Mouse (Mus musculus) MEL (cell line): Measurements from ENCODE around the gene Vsx2. TPM values are rescaled to one million over a fixed set of nuclear protein-coding genes. Genes with fewer than 3 reads are reported as not detected.

ENCODE experiments used
- DNase-seq: peaks from one replicate; pipeline ENCODE4 v3.0.0; 2011; ENCODE audit warnings: low read depth, low spot score
- H3K27ac ChIP-seq: 2 replicates; pipeline ENCODE4 v1.5.1; 2012; ENCODE audit warnings: low read depth, mild to moderate bottlenecking, control low read depth, low read length, moderate library complexity; ENCODE audit not compliant: control insufficient read depth
- H3K27me3 ChIP-seq, 2 experiments: fragments of 150-350 bp in 1 of 2; sonication (generic) in 1 of 2; 2 replicates each; pipeline ENCODE4 v1.6.1; 2012; ENCODE audit warnings: low read length in 2 of 2, mild to moderate bottlenecking in 2 of 2, improper control_type of control experiment in 1 of 2, moderate library complexity in 1 of 2; ENCODE audit not compliant: insufficient read depth in 2 of 2, control insufficient read depth in 1 of 2
- H3K36me3 ChIP-seq, 2 experiments: 2 replicates each; pipeline ENCODE4 v1.6.1; 2012 to 2014; ENCODE audit warnings: low read length in 2 of 2, improper control_type of control experiment in 1 of 2, inconsistent platforms in 1 of 2, mild to moderate bottlenecking in 1 of 2; ENCODE audit not compliant: insufficient read depth in 2 of 2, control insufficient read depth in 1 of 2
- H3K4me1 ChIP-seq, 2 experiments: fragments of 150-350 bp in 1 of 2; sonication (generic) in 1 of 2; 2 replicates each; pipeline ENCODE4 v1.6.1; 2012; ENCODE audit warnings: low read length in 2 of 2, improper control_type of control experiment in 1 of 2, mild to moderate bottlenecking in 1 of 2; ENCODE audit not compliant: insufficient read depth in 2 of 2, control insufficient read depth in 1 of 2
- H3K4me3 ChIP-seq, 2 experiments: fragments of 150-350 bp in 1 of 2; sonication (generic) in 1 of 2; 2 replicates each; pipeline ENCODE4 v1.5.1; 2012; ENCODE audit warnings: low read depth in 2 of 2, low read length in 2 of 2, mild to moderate bottlenecking in 2 of 2, moderate library complexity in 2 of 2, control low read depth in 1 of 2, improper control_type of control experiment in 1 of 2; ENCODE audit not compliant: control insufficient read depth in 1 of 2, insufficient read depth in 1 of 2
- H3K79me2 ChIP-seq: 2 replicates; pipeline ENCODE4 v1.6.1; 2012; ENCODE audit warnings: mild to moderate bottlenecking, low read length, moderate library complexity; ENCODE audit not compliant: control insufficient read depth, poor library complexity, insufficient read depth
- H3K9ac ChIP-seq: 2 replicates; pipeline ENCODE4 v1.6.1; 2012; ENCODE audit warnings: low read depth, mild to moderate bottlenecking, control low read depth, low read length, moderate library complexity; ENCODE audit not compliant: control insufficient read depth, poor library complexity, severe bottlenecking
- H3K9me3 ChIP-seq: fragments of 150-350 bp; sonication (generic); replicated peaks from 2 replicates; pipeline ENCODE4 v1.6.1; 2012; ENCODE audit warnings: mild to moderate bottlenecking, low read length, improper control_type of control experiment, moderate library complexity; ENCODE audit not compliant: insufficient read depth
- BHLHE40 ChIP-seq: IDR thresholded peaks from 2 replicates; pipeline ENCODE4 v1.6.1; 2012; ENCODE audit warnings: low read depth, mild to moderate bottlenecking, inconsistent platforms, low read length, improper control_type of control experiment, borderline replicate concordance
- CHD1 ChIP-seq: IDR thresholded peaks from 2 replicates; pipeline ENCODE4 v1.6.1; 2012; ENCODE audit warnings: low read depth, mild to moderate bottlenecking, inconsistent platforms, low read length, improper control_type of control experiment
- CHD2 ChIP-seq: IDR thresholded peaks from 2 replicates; pipeline ENCODE4 v1.6.1; 2011; ENCODE audit warnings: low read length, improper control_type of control experiment
- CTCF ChIP-seq, 3 experiments: IDR thresholded peaks in 2 of 3; conservative IDR thresholded peaks in 1 of 3; 2 replicates each; pipeline ENCODE4 v1.5.1; 2011 to 2012; ENCODE audit warnings: low read length in 3 of 3, low read depth in 2 of 3, mild to moderate bottlenecking in 2 of 3, improper control_type of control experiment in 1 of 3, inconsistent platforms in 1 of 3, mixed read lengths in 1 of 3, moderate library complexity in 1 of 3; ENCODE audit not compliant: control insufficient read depth in 1 of 3, insufficient read depth in 1 of 3, poor library complexity in 1 of 3, severe bottlenecking in 1 of 3
- ELF1 ChIP-seq: IDR thresholded peaks from 2 replicates; pipeline ENCODE4 v1.6.1; 2014; ENCODE audit warnings: low read depth, mild to moderate bottlenecking, inconsistent platforms, low read length, improper control_type of control experiment, moderate library complexity
- EP300 ChIP-seq, 2 experiments: IDR thresholded peaks; 2 replicates each; pipeline ENCODE4 v1.6.1; 2011; ENCODE audit warnings: improper control_type of control experiment in 2 of 2, low read length in 2 of 2, low read depth in 1 of 2, mild to moderate bottlenecking in 1 of 2
- GATA1 ChIP-seq: IDR thresholded peaks from 2 replicates; pipeline ENCODE4 v1.6.1; 2011; ENCODE audit warnings: low read depth, low read length, improper control_type of control experiment
- HCFC1 ChIP-seq: IDR thresholded peaks from 2 replicates; pipeline ENCODE4 v1.6.1; 2012; ENCODE audit warnings: low read depth, mild to moderate bottlenecking, inconsistent platforms, low read length, improper control_type of control experiment, moderate library complexity
- JUND ChIP-seq: IDR thresholded peaks from 2 replicates; pipeline ENCODE4 v1.6.1; 2011; ENCODE audit warnings: low read depth, mild to moderate bottlenecking, improper control_type of control experiment, low read length
- KAT2A ChIP-seq: conservative IDR thresholded peaks from 2 replicates; pipeline ENCODE4 v1.6.1; 2012; ENCODE audit warnings: low read depth, low read length, improper control_type of control experiment, inconsistent platforms
- MAX ChIP-seq: IDR thresholded peaks from 2 replicates; pipeline ENCODE4 v1.6.1; 2011; ENCODE audit warnings: low read length, improper control_type of control experiment
- MAZ ChIP-seq: IDR thresholded peaks from 2 replicates; pipeline ENCODE4 v1.6.1; 2012; ENCODE audit warnings: low read depth, mild to moderate bottlenecking, inconsistent platforms, low read length, improper control_type of control experiment
- MEF2A ChIP-seq: IDR thresholded peaks from 2 replicates; pipeline ENCODE4 v1.6.1; 2014; ENCODE audit warnings: low read depth, mild to moderate bottlenecking, inconsistent platforms, low read length, improper control_type of control experiment; ENCODE audit not compliant: poor library complexity, insufficient replicate concordance, severe bottlenecking; ENCODE audit errors: extremely low read depth
- MYB ChIP-seq: IDR thresholded peaks from 2 replicates; pipeline ENCODE4 v1.6.1; 2011; ENCODE audit warnings: mild to moderate bottlenecking, low read depth, low read length, improper control_type of control experiment
- MYC ChIP-seq: IDR thresholded peaks from 2 replicates; pipeline ENCODE4 v1.6.1; 2011; ENCODE audit warnings: low read depth, mild to moderate bottlenecking, low read length, improper control_type of control experiment, moderate library complexity
- NELFE ChIP-seq: IDR thresholded peaks from 2 replicates; pipeline ENCODE4 v1.6.1; 2011; ENCODE audit warnings: low read depth, low read length, improper control_type of control experiment
- NRF1 ChIP-seq: IDR thresholded peaks from 2 replicates; pipeline ENCODE4 v1.6.1; 2014; ENCODE audit warnings: low read depth, mild to moderate bottlenecking, inconsistent platforms, low read length, improper control_type of control experiment, moderate library complexity; ENCODE audit not compliant: poor library complexity, insufficient read depth, severe bottlenecking
- POLR2A ChIP-seq, 2 experiments: IDR thresholded peaks; 2 replicates each; pipeline ENCODE4 v1.6.1; 2011 to 2012; ENCODE audit warnings: low read length in 2 of 2, mild to moderate bottlenecking in 2 of 2, control low read depth in 1 of 2, improper control_type of control experiment in 1 of 2, low read depth in 1 of 2, moderate library complexity in 1 of 2; ENCODE audit not compliant: control insufficient read depth in 1 of 2, insufficient read depth in 1 of 2, poor library complexity in 1 of 2
- POLR2AphosphoS2 ChIP-seq: IDR thresholded peaks from 2 replicates; pipeline ENCODE4 v1.6.1; 2011; ENCODE audit warnings: low read length, improper control_type of control experiment
- POLR2AphosphoS5 ChIP-seq: IDR thresholded peaks from 2 replicates; pipeline ENCODE4 v1.6.1; 2012; ENCODE audit warnings: low read depth, borderline replicate concordance, mild to moderate bottlenecking, inconsistent platforms, low read length, moderate library complexity, mixed read lengths
- RAD21 ChIP-seq: IDR thresholded peaks from 2 replicates; pipeline ENCODE4 v1.6.1; 2011; ENCODE audit warnings: mild to moderate bottlenecking, low read depth, low read length, improper control_type of control experiment
- SIN3A ChIP-seq: IDR thresholded peaks from 2 replicates; pipeline ENCODE4 v1.6.1; 2012; ENCODE audit warnings: low read length, improper control_type of control experiment, inconsistent platforms
- SMC3 ChIP-seq: IDR thresholded peaks from 2 replicates; pipeline ENCODE4 v1.6.1; 2011; ENCODE audit warnings: low read depth, low read length, improper control_type of control experiment
- TBP ChIP-seq: IDR thresholded peaks from 2 replicates; pipeline ENCODE4 v1.8.0; 2011; ENCODE audit warnings: low read depth, low read length, improper control_type of control experiment
- TCF12 ChIP-seq: IDR thresholded peaks from 2 replicates; pipeline ENCODE4 v1.6.1; 2014; ENCODE audit warnings: low read depth, mild to moderate bottlenecking, inconsistent platforms, low read length, improper control_type of control experiment, moderate library complexity
- UBTF ChIP-seq: IDR thresholded peaks from 2 replicates; pipeline ENCODE4 v1.6.1; 2012; ENCODE audit warnings: low read depth, mild to moderate bottlenecking, inconsistent platforms, low read length, improper control_type of control experiment, moderate library complexity, borderline replicate concordance; ENCODE audit not compliant: insufficient read depth
- USF1 ChIP-seq: IDR thresholded peaks from 2 replicates; pipeline ENCODE4 v1.6.1; 2014; ENCODE audit warnings: low read depth, mild to moderate bottlenecking, inconsistent platforms, low read length, improper control_type of control experiment, moderate library complexity
- ZC3H11A ChIP-seq: IDR thresholded peaks from 2 replicates; pipeline ENCODE4 v1.6.1; 2012; ENCODE audit warnings: low read depth, mild to moderate bottlenecking, inconsistent platforms, low read length, improper control_type of control experiment
- ZKSCAN1 ChIP-seq: IDR thresholded peaks from 2 replicates; pipeline ENCODE4 v1.6.1; 2012; ENCODE audit warnings: low read depth, mild to moderate bottlenecking, inconsistent platforms, low read length, improper control_type of control experiment, moderate library complexity
- ZMIZ1 ChIP-seq: IDR thresholded peaks from 2 replicates; pipeline ENCODE4 v1.6.1; 2012; ENCODE audit warnings: low read depth, mild to moderate bottlenecking, inconsistent platforms, low read length, improper control_type of control experiment, moderate library complexity
- polyA plus RNA-seq, 2 experiments: library from polyadenylated mRNA; stranded (reverse) in 1 of 2; unstranded in 1 of 2; fragments of >175 nt in 1 of 2; fragments of >200 nt in 1 of 2; gene quantifications; 2 replicates each; pipeline versions ENCODE4 v1.2.1 to v1.2.4; 2012; ENCODE audit warnings: low replicate concordance in 2 of 2, low read depth in 1 of 2; ENCODE audit not compliant: insufficient read length in 2 of 2, insufficient read depth in 1 of 2, missing spikeins in 1 of 2
- total RNA-seq: library from RNA; depleted of rRNA; stranded (reverse); fragments of 300-350 nt; gene quantifications from 2 replicates; pipeline ENCODE4 v1.2.3, GENCODE M21; 2012

Gene Vsx2
- total and polyA plus RNA-seq, 3 experiments, result not detected

DNA sequence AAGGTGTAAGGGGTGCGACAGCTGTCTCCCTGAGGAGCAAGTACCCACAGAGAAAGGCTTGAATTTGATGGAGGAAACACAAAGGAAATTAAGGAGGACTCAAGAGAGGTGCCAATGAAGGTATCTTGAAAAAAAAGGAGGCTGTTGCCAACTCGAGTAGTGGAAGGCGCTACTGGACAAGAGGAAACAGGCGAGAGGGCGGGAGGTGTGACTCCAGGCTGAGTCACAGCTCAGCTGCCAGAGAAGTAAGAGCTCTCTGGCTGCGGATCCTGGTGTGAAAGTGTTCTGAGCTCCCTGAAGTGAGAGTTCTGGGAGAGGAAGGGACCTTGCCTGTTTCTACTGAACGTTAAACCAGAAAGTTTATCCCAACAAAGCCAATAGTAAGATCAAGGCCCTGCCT is 45.0 kb downstream of the Vsx2 start:
- H3K27ac ChIP-seq, result no peak overlapping the region
- peaks cover 0 to 3% of the 10 kb centered on the region in 2 experiments; a peak in 2 of 4 replicates for H3K4me1 ChIP-seq
- H3K36me3 ChIP-seq, result peaks cover 0 to 2% of the 10 kb centered on the region in 2 experiments; a peak in 1 of 4 replicates
- peaks cover 1% of the 10 kb centered on the region; the same call in 1 of the 2 replicates for H3K79me2 ChIP-seq
- H3K4me3 ChIP-seq, result no peak overlapping the region
- H3K9ac ChIP-seq, result no peak overlapping the region
- H3K27me3 ChIP-seq, result no peaks in the 10 kb centered on the region
- DNase-seq, result peak; percentile 27
- H3K9me3 ChIP-seq, result no peaks in the 10 kb centered on the region
- TF ChIP-seq TCF12, result no peak
- TF ChIP-seq KAT2A, result no peak
- TF ChIP-seq MAX, result no peak
- no peak for TF ChIP-seq USF1
- TF ChIP-seq CTCF (IDR thresholded peaks at IDR 0.05 in 2 of 3, conservative IDR thresholded peaks at IDR 0.05 in 1 of 3; ENCODE audit: control insufficient read depth in 1 of 3, insufficient read depth in 1 of 3, low read depth in 2 of 3, low read length in 3 of 3, poor library complexity in 1 of 3, severe bottlenecking in 1 of 3), result no peak
- TF ChIP-seq GATA1, result no peak
- no peak for TF ChIP-seq BHLHE40
- no peak for TF ChIP-seq MYB
- no peak for TF ChIP-seq POLR2AphosphoS5
- TF ChIP-seq MAZ, result no peak
- no peak for TF ChIP-seq ZKSCAN1
- no peak for TF ChIP-seq MYC
- TF ChIP-seq CHD2, result no peak
- no peak for TF ChIP-seq UBTF
- TF ChIP-seq MEF2A, result no peak
- no peak for TF ChIP-seq RAD21
- TF ChIP-seq ZMIZ1, result no peak
- TF ChIP-seq ZC3H11A, result no peak
- TF ChIP-seq CHD1, result no peak
- no peak for TF ChIP-seq SMC3

DNA sequence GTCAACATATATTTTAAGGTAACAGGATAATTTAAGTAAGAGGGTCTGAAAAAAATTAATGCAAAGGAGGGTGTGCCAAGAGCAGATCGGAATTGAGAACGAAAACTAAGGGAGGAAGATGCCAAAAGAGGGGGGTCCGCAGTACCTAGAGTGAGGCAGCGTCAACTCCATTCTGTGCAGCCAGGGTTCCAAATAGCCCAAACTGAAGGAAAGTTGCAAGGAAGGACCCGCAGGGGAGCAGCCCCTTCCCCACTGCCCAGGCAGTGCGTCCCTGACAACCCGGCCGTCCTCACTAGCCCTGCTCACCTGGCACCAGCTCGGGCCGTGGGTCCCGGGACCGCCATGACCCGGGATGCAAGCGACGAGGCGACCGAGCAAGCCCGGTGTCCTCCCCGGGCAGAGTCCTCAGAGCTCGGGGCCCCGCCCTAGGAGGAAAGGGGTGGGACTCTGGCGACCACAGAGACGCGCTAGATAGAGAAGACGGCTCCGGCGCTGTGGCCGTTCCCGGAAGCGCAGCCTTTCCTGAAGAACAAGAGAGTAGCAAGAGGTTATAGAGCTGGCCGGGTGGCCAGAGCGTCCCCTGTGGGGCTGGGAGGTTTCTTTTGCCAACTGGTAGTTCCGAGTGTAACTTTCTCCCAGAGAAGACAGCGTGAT is 47.5 kb downstream of the Vsx2 start, which contains the start of gene Abcd4:
Gene Abcd4, minus strand, starts transcription at position 437 of the 654 bp plus-strand sequence.
- Histone ChIP-seq H3K9ac (peak within 1 kb of the TSS; percentile 90), H3K4me1 (peaks cover 0 to 3% of the 10 kb centered on the region in 2 experiments; a peak in 2 of 4 replicates), H3K27me3 (no peaks in the 10 kb centered on the region), H3K9me3 (no peaks in the 10 kb centered on the region), H3K27ac (peak within 1 kb of the TSS; percentile 57), H3K4me3 (peak within 1 kb of the TSS; percentile 75 to 98), H3K36me3 (peaks cover 0 to 2% of the 10 kb centered on the region in 2 experiments; a peak in 1 of 4 replicates), H3K79me2 (peaks cover 1% of the 10 kb centered on the region; the same call in 1 of the 2 replicates)
- peak; percentile 96 for DNase-seq
- TF ChIP-seq TBP (peak; percentile 89), POLR2AphosphoS2 (peak; percentile 59; the same call in 1 of the 2 replicates), POLR2A (IDR thresholded peaks at IDR 0.05; ENCODE audit: control insufficient read depth in 1 of 2, insufficient read depth in 1 of 2, low read depth in 1 of 2, low read length in 2 of 2, poor library complexity in 1 of 2) (peak; percentile 86 to 97), ZMIZ1 (peak; percentile 88), POLR2AphosphoS5 (no peak), SIN3A (peak; percentile 95), NELFE (peak; percentile 81), EP300 (IDR thresholded peaks at IDR 0.05; ENCODE audit: low read depth in 1 of 2, low read length in 2 of 2) (0 out of 4 replicates have a peak, but pooled peaks of 1 of the 2 experiments have one; percentile 2), CTCF (IDR thresholded peaks at IDR 0.05 in 2 of 3, conservative IDR thresholded peaks at IDR 0.05 in 1 of 3; ENCODE audit: control insufficient read depth in 1 of 3, insufficient read depth in 1 of 3, low read depth in 2 of 3, low read length in 3 of 3, poor library complexity in 1 of 3, severe bottlenecking in 1 of 3) (peak; percentile 8 to 65 (median 62); a peak in 4 of 6 replicates), MAZ (peak; percentile 70; the same call in 1 of the 2 replicates), ZC3H11A (no peak), JUND (no peak), ELF1 (peak; percentile 99), HCFC1 (peak; percentile 92), NRF1 (peak; percentile 28; the same call in 1 of the 2 replicates)
- TF ChIP-seq, all 39 proteins: peak for 12
